Mouse (Mus musculus) urinary bladder, postnatal 25 days (tissue): ENCODE results near the gene Osmr.

ENCODE experiments used
- DNase-seq: peaks from one replicate; pipeline ENCODE4 v3.0.0; 2022; ENCODE audit warnings: low spot score

Gene Osmr

DNA sequence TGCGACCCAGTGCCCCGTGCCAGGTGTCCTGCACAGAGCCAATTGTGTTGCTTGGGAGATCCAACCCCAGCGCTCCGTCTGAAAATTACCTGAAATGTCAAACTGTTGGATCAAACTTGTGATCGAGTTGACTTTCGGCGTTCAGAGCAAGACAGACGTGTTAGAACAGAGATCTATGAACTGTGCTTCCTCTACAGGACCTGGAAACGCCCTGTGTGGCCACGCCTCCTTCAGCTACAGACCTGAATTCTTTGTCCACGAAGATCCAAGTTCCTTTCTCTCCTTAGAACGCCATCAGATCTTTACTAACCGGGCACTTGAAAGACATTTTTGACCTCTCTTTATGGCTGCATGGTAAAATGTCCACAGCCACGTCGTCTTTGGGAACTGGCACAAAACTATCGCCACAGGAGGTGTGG, at the start of gene Osmr:
Gene Osmr, minus strand, starts transcription at position 369 of the 419 bp plus-strand sequence.
- peak; percentile 35 for DNase-seq

DNA sequence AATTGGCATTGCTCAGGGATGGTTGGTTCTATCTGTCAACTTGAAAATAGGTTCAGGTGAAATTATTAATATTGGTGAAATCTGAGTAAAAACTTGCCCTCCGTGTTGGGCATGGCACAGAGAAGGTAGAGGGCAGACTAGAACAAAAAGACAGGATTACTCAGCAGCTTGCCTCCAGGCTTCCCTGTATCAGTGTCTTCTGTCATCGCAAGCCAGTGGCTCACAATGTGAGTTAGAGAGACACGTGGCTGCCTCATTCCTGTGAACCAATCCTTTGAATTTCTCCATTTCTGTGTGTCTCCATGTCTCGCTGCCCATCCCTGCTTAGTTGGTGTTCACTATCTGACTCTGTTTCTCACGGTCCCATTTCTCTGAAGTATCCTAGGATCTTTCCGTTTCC, 44.6 kb upstream of the Osmr start:
- no peak for DNase-seq

DNA sequence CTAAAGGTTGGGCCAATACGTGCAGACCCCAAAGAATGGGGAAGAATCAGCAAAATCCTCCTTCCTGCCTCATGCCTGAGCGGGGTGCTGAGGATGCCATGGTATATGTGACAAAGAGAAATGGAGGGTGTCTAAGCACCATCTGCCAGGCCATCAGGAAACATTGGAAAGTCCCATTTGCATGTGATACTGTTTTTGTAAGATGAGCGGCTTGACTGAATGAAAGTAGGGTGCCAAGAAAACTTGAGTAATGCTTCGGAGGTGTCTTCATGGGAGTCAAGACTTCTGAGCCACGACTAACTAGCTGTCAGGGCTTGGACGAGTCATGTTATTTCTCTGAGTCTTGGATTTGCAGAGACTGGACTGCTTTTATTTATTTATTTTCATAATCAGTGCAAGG, 39.4 kb upstream of the Osmr start:
- DNase-seq, result no peak

DNA sequence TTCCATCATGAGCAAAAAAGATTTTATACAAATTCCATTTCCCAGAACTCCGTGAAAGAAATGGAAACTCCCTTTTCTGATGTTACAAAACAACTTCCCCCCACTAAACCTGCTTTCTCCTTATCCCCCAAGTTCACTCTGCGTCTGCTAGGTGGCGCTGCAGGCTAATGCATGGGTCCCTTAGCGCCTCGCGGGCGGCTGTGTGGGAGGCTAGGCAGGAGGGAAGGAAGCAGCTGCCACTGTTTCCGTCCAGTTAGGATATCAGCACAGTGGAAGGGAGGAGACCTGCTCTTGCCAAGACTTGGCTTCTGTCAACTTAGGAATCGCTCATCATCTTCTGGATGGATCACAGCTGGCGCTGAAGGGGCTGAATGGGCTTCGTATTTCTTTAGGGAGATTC, 34.9 kb upstream of the Osmr start:
- DNase-seq, result peak; percentile 90

DNA sequence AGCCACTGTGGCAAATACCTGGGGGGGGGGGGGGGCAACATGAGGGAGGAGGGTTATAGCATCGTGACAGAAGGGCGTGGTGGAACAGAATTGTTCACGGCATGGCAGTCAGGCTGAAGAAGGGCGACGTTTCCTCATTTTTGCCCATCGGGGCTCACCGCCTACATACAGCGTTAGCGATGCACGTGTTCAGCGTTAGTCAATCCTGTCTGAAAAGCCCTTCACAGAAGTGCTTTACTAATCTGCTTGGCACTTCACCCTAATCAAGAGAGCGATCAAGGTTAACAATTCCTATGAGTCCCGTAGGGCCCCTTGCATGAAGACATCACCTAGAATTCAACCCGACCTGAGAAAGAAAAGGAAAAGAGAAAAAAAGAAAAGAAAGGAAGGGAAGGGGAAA, 34.3 kb upstream of the Osmr start:
- DNase-seq, result no peak

DNA sequence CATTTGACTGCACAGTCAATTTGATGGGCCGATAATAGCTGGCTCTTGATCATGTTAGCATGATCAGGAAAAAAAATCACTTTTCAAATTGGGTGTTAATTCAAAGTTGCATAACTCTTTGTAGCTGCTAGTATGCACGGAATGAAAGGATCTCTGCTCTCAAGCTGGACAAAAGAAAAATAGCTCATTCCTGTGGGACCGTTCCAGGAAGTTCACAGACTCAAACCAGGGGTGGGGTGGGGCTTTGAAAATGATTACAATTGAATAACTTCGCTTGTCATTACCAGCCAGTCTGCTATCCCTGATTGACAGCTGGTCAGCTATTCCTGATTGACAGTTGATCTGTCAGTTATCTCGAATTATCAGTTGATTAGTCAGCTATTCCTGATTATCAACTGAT, 33.8 kb upstream of the Osmr start:
- DNase-seq, result no peak

DNA sequence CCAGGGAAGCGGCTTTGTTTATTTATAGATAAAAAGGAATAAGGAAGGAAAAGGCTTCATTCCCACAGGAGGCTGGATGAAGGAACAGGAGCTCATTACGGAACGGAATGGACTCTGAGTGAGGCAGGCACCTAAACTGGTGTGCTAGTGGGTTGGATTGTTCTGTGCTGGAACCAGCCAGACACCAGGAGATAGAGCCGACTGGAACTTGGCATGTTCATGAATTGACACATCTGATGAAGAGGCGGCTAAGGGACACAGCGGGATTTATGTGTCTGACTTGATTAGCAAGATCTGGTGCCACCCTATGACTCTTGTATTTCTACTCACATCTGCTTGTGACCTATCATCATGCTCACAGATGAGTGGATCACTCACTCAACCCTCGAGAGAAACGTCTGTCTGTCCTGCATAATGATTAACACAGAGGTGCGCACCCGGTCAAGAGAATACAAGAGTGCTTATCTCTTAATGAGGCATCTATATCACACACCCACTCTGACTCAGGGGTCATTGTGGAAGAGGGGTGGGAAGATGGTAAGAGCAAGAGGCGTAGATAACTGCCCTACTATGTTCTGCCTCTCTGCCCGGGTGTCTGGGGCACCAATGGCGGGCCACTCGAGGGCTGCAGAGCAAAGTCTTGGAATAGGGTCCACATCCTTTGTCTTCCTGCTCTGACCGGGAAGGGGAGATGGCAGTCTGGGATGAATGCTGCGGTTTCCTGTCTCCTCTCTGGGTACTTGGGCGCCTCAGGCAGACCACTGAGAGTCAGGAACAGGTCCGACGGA, 31.7 kb upstream of the Osmr start:
- no peak for DNase-seq

DNA sequence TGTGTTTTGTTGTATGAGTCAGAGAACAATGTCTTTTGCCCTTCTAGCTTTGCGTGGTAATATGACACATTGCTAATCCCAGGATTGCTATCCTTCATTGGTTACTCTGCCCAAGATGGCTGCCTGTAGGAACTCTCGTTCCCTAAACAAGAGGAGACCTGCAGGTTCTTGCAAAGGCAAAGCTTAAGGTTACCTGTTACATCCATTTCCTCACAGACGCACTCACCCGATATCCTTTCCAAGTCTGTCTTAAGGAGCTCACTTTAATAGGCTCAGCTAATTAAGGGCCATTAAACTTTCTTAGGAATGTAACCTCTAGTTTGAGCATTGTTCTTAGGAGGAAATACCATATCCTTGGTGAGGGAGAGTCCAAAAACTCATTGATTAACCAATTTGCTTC, 31.0 kb upstream of the Osmr start:
- no peak for DNase-seq

DNA sequence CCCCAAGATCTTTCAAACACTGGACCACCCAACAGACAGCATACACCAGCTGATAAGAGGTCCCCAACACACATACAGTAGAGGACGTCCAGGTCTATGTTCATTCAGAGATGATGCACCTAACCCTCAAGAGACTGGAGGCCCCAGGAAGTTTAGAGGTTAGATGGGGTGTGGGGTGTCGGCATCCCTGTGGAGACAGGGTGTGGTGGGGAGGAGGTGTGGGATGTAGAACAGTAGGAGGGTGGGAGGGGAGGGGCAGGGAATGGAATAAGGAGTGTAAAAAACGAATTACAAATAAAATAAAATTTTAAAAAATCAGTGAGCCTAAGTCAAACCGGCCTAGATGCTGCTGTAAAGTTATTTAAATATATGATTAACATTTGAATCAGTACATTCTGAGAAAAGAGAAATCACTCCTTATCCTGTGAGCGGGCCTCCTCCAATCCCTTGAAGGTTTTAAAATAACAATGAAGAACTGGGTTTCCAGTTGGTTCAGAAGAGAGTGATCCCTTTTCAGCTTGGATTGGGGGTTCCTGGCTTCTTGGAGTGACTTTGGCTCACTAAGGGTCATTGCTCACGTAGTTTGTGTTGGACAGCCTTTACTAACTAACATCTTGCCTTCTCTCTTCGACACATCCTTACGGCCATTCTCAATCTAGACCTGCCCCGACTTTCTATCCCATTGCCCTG, 28.7 kb upstream of the Osmr start:
- no peak for DNase-seq

DNA sequence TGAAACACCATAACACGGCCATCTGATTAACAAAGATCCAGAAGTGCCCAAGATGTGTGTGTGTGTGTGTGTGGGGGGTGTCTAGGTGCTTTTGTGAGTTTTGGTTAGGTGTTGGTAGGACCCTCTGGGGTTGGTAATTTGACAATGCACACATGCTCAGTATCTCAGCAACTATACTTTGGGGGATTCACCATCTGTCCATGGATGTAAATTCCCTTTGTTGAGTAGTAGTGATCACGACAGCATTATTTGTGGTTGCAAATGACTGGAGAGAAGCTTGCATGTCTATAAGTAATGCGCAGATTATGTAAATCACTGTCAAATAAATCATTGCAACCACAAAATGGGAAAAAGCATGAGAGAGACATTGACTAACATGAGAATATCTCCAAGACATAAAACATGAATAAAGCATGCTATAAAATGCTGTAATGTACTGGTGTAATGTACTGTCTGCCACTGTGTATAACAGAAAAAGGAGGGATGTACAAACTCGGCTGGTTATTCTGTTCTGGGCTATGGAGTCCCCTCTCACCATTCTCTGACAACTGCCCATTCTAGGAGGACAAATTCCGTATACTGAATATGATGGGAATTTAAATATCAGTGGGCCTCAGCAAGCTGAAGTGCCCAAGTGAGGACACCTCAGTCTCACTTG, 27.3 kb upstream of the Osmr start:
- no peak for DNase-seq

DNA sequence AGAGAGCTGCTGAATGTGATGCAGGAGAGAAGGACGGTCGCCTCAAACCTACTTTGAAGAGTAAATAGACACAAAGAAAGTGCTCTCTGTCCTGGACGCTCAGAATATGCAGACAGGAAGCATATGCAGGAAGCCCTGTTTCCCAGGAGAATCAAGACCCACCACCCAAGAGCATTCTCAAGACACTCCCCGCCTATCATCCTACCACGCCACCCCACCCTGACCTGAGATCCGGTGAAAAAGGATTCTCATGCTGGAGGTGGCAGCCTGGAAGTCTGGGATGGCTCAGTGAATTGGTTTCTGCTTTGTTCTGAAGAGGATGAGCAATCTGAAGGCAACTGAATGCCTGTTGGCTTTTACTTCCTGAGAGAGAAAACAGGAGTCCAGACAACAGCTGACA, 26.5 kb upstream of the Osmr start:
- no peak for DNase-seq

DNA sequence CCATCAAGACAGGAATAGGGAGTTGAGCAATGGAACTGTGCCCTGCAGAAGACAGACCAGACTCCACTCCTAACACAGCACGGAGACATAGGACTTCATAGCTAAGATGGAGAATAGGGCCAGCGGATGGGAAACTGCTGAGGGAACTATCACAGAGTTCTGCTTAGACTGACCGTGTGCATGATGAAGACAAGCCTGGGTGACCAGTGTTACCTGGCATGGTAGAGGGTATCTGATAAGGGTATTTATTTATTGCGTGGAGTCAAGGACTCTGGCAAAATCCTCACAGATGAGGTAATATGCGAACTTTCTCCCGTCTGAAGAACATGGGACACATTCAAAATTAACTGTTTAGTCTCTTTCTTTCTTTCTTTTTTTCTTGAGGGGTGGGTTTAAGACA, 9.5 kb upstream of the Osmr start:
- no peak for DNase-seq

DNA sequence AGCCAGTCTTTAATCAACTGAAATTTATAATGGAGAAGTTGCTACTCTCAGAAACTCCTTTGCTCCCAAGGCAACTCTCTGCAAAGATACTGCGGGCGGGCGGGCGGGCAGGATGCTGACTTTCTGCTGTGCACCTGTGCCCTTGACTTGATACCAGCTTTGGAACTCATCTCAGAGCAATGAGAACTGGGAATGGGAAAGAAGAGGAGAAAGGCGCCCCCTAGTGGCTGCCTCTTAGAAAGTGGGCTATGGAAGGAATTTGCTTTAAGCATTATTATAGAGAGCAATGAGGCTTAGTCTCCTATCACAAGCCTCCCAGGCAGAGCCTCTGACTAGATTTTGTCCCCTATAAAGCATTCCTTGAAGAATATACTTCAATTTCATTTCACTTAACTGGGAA, 9.0 kb upstream of the Osmr start:
- DNase-seq, result peak; percentile 74

DNA sequence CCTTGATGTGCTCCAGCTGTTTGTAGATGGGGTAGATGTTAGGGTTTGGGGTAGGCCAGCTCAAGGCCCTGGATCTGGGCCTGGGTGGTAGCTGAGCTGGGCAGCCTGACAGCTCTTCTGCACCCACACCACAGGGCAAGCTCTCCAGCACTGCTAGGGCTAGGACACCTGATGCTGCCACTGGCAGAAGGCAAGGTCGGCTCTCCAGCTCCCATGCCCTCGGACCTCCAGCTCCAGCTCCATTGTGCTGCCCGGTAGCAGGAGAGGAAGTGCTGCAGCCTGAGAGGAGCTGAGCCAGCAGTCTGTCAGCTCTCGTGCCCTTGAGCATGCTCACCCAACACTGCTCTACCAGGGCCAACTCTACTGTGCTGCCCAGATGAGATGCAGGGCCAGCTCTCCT, 8.3 kb upstream of the Osmr start:
- no peak for DNase-seq

DNA sequence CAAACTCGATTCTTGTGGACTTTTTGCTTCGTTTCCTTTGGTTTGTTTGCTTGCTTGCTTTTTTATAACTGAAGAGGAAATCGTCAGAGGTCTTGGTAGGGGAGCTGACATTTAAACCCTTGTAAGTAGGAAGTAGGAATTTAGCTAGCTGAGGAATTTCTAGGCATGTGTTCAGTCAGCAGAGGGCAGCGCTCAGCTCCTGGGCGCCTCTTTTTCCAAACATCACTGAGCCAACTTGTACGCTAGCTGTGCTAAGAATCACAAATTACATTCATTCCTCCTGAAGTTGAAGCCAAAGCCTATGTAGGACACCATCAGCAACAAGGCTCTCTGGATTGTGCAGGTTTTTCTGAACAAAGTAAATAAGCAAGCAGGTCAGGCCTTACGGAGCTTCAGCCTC, 7.4 kb upstream of the Osmr start:
- no peak for DNase-seq

DNA sequence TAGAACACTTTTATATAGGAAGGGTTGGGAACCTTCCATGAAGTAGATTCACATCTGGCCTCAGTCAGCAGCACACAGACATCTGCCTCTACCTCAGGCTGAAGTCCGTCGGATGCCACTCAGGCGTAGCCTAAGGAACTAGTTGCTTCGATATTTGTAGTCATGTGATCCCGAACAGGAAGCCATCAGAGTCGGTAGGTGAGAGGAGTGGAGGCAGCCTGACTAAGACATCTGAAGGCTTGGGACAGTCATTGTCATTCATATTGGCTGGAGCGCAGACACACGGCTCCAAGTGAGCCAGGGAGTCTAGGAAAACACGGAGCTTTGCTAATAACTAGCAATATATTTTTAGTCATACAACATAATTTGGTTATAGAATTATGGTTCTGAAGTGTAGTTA, 6.4 kb upstream of the Osmr start:
- no peak for DNase-seq

DNA sequence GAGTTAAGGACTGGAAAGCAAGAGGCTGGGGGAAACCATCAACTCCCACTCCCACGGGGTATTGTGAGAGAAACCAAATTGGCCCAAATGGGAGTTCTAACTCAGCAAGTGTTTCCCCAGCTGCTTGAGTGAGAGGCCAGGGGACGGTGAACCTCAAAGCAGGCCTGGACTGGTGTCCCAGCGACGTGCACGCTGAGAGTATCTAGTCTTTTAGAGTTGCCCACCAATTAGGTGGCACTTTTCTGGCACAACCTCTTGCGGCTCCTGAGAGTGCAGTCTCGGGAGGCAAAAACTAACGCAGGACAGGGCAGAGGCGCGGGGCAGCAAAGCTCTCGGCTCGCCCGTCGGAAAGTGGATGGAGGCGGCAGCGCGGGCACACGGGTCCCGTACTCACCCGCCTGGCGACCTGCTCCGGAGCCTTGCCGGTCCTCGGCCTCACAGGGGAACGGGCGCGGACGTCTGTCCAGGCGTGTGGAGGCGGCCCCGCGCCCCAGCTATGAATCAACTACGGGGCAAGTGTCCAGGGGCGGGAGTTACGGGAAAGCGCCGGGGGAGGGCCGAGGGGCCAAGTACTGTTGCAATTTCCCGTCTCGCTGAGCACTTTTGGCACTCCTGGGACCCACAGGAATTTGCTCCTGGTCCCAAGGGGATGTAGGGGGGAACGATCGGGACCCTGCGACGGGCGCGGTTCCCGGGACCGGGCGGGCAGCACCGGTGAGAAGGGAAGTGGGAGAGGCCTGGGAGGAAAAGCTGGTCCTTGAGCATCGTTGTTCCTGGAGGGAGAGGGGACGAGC, 765 bp downstream of the Osmr start:
- DNase-seq, result peak; percentile 81

DNA sequence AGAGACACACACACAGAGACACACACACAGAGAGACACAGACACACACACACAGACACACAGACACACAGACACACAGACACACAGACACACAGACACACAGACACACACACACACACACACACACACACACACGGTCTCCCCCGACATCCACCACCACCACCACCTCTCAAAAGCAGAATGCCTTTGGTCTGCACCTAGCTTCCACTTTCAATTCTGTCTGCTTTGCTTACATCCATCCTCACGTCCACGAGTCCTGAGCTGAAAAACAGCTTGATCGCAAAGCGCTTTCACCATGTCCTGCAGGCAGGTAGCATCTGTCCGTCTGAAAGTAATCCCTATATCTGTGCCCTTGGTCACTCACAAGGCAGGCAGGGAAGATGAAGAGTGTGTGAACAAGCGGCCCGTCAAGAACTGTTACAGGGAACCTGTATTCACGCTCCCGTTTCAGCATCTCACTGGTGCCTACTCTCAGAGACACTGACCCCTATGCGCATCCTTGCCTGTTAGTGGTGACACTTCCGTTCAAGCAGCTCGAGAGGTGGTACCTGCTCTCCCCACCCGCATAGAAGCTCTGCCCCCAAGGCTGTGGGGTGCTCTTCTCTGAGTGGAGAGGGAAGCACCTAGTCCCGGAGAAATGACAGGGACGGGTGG, 1.5 kb downstream of the Osmr start:
- no peak for DNase-seq

DNA sequence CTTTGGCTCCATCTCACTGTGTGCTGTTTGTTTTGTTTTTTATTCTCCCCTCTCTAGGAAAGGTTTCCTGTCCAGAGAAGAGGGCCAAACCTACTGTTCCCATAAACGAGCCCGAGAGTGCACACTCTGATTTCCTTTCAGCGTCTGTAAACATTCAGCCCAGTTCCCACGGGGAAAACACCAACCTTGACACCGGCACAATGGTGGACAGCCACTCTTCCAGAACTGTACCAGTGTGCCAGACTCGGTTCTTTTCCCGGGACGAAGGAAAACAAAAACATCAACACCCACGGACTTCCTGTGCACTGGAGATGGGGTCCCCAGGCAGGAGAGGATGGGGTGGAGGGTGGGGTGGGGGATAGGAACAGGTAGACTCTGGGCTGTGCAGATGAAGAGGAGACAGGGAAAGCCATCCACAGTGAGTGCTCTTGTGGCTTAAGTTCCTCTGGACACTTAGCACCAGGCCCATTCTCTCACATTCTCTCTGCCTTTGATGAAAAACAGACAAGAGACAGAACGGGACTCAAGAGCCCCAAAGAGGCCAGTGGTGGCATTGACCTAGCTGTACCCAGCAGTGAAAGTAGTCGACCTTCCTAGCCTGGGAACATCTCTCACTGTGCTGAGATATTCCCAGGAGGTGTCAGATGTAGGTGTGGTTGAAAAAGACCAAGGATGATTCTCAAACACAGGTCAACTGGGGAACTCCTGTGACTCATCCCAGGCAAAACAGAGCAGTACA, 3.0 kb downstream of the Osmr start:
- DNase-seq, result no peak

DNA sequence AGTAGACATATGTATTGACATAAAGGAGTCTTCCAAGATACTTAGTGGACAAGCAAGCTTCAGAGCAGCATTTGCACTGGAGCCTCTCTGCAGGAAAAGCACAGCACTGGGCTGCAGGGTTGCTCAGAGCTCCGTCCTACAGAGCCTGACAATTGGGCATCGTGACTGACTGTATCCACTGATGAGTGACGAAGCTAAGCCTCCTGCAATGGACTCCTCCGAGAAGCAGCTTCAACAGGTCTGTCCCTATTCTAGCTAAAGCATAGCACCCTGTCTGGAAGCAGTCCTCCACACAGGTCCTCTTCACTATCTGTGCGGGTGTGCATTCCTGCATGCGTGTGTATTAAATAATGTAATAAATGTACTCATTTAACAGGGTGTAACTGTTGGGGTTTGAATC, 7.9 kb downstream of the Osmr start:
- no peak for DNase-seq

DNA sequence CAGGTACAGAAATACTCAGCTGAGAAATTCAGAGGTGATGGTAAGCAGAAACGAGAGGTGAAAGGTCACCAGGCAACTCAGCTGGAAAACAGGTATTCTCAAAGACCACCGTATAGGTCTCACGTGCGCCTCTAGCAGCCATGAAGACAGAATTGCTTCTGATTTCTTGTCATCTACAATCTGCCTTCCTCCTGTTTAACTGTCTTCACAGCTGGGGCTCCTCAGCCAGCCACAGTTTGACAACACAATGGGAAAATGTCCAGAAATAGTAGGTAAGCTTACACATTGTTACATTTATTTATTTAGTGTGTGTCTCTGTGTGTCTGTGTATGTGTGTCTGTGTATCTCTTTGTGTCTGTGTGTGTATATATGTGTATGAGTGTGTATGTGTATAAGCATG, 12.6 kb downstream of the Osmr start:
- no peak for DNase-seq
